Mouse (Mus musculus) erythroblast, embryonic 14.5 days (primary cell): ENCODE data around the gene Twist2.

ENCODE experiments used
- GATA1 ChIP-seq: IDR thresholded peaks from 2 replicates; pipeline ENCODE4 v1.6.1; 2012; ENCODE audit warnings: low read length, inconsistent platforms, mixed read lengths
- TAL1 ChIP-seq: IDR thresholded peaks from 3 replicates; pipeline ENCODE4 v1.6.1; 2012; ENCODE audit warnings: low read length, inconsistent platforms, mixed read lengths

- no peak for TF ChIP-seq GATA1
- no peak for TF ChIP-seq TAL1
Measured at GRCm38 (mm10) chr1:91872388-91873059, 71.3 kb downstream of the Twist2 start.
